Mouse (Mus musculus) heart, postnatal 25 days (tissue): ENCODE results near the gene Cct8l1. TPM values are rescaled to one million over a fixed set of nuclear protein-coding genes. Genes with fewer than 3 reads are reported as not detected.
A peak's percentile ranks its signal among the peaks of the same experiment; 100 is the strongest.

ENCODE experiments used
- DNase-seq: peaks from one replicate; pipeline ENCODE4 v3.0.0; 2022; ENCODE audit warnings: low spot score
- intact Hi-C: fragments of 180-260 bp; cut with DNase I; formaldehyde crosslinking; loops from one replicate; pipeline ENCODE4 v1.15.1; 2025
- total RNA-seq, 2 experiments: library from RNA; stranded (reverse); gene quantifications; 2 replicates each; pipeline ENCODE4 v1.2.3; 2021

Cct8l1 gene
- total RNA-seq, 2 experiments from 2014 or later = 0.16 TPM; not detected in 1

DNA sequence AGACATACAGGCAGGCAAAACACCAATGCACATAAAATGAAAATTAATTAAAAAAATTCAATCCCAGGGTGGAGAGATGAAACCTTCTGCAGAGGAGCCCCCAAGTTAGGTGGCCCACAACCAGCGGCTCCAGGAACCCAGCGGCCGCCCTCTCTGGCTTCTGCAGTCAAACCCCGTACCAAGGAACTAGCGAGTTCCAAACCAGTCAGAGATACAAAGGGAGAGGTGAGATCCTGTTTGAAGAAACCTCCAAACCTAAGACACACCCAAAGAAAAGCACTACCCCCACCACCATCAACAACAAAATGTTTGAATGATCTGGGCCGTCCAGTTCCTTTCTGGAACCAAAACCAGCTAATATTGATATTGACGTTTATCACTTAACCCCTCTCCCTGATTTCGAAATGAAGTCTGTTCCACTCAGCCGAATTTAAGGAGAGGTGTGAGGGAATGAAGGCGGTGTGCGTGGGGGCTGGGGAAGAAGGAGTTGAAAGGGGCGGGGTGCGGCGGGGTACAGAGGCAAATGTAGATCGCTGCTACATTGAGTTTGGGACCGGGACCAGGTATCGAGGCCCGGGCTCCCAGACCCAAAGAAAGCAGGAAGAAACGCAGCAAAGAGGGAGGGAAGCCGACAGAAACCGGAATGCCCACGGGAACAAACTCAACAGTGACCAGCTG, 13.1 kb downstream of the Cct8l1 start:
- DNase-seq = no peak
- intact Hi-C loops = loop anchor here (1.0 to 2.0 kb wide), 2 partner anchors 29 to 92 kb away; no protein-coding TSS in a partner anchor

DNA sequence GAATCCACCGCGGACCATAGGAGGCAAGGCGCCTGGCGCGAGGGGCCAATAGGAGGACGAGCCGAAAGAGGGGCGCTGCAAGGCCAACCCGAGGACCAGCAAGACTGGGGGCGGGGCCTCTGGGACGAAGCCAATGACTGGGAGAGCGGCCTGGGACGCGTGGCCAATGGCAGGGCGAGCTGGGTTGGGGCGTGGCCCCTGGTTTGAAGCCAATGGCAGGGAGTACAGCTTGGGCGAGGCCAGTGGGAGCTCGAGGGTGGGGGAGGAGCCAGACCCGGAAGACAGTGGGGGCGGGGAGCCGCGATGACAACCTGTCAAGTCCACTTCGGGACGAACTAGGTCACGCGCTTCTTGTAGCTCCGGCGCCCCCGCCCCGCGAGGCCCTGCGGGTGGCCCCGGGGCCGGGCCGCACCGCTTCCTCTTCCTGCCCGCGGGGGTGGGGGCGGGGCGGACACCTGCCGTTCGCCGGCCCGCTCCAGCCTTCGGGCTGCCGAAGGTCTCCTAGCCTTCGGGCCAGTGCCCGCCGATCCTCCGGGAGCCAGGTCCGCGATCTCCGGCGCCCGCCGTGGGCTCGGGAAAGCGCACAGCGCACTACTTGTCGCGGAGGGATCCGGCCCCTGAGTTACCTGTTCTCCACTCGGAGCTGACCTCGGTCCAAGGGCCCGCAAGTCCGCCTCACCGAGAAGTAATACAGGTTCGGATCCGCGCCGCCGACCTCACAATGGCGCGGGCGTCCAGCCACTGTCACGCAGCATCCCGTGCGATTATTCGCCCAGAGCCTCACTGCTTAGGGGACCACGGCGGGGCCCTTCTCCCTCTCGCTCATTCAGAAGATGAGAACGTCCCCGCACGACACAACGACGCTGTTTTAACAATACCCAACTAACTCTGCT, 13.9 kb downstream of the Cct8l1 start:
- intact Hi-C loops = loop anchor here (1.0 to 5.0 kb wide), 3 partner anchors 29 to 173 kb away; no protein-coding TSS in a partner anchor

DNA sequence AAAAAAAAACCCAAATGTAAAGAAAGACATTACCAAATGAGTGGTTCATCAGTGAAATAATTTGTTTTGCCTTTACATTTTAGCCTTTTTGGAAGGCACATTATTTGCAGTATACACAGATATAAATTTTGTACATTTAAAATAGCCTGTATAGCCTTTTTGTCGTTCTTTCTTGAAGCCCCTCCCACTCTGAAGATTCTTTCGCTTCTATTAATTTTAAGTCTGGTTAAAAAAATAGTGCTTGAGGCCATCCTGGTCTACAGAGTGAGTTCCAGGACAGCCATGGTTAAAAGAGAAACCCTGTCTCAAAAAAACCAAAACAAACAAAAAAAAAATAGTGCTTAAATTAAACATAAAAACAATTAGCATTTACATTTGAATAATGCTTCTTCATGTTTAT, 14.8 kb downstream of the Cct8l1 start:
- DNase-seq = no peak
- intact Hi-C loops = loop anchor here (5.0 kb wide), 1 partner anchor 172 kb away; no protein-coding TSS in a partner anchor

More for the DNA sequence above, 13.9 kb downstream of the Cct8l1 start:
- peak; percentile 99 for DNase-seq

DNA sequence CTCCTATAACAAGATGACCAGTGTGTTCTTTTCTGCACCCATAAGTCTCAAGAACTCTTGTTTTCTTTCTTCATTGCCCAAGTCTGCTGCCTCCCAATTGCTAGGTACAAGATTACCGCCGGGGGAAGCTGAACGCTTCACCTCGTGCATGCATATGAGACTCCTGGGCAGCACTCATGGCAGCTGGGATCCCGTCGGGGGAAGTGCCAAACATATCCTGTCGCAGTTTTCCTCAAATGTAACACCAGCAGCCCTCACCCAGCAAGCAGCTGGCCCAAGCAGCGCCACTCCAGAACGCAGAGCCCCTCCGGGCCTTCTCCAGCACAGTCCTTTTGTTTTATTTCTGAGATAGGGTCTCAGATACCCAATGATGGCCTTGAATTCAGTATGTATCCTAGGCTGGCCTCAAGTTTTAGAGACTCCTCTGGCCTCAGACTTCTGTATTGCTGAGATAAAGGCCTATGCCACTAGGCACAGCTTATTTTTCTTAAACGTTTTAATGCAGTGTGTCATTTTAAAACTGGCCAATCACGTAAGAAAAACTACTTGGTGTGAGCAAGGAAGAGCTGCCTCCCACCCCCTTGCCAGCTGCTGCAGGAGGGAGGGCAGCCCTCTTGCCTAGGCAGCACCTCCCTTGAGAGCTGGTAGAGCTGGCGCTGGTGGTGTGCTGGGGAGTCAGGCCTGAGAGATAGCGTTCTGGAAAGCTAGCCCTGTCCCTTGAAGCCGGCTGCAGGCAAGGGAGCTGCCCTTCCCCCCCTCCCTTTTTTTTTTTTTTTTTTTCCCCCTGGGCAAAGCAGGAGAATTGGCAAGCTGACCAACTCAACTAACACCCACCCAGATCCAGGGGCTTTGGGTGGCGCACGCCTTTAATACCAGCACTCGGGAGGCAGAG, 16.6 kb downstream of the Cct8l1 start:
- no peak for DNase-seq
- intact Hi-C loops = loop anchor here (5.0 kb wide), 1 partner anchor 170 kb away; no protein-coding TSS in a partner anchor

DNA sequence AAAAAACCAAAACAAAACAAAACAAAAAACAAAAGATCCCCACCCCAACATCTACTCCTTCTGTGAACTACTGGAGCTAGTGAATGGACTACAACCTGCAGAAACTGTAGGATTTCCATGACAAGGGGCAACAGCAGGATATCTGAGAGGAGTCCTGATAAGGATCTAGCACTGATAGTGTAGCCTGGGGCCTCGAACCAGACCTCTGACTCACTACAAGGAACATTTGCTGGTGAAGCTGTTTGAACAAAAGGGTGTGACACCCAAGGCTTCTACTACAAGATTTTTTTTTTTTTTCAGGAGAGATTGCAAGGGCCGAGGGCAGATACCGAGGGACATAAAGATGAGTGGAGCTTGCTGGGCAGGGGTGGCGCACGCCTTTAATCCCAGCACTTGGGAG, 17.4 kb downstream of the Cct8l1 start:
- intact Hi-C loops = loop anchor here (5.0 kb wide), 1 partner anchor 169 kb away; no protein-coding TSS in a partner anchor

DNA sequence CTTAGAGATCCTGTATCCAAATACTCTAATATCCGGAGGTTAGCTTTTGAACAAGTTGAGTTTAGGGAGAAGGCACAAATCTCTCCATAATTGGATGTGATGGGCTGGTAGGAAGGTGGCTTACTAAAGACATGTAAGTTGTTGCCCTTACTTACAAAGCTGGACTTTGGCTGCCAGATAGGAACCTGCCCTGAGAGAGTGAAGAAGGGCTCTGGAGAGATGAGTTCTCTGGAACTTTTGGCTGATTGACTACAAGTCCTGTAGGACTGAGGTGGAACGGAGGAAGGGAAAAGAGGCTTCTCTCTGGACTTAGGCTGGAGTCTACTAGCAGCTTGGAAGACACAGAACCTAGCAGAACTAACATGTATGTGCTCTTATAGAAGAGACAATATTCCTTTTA, 19.7 kb downstream of the Cct8l1 start:
- intact Hi-C loops = no loop called here
- no peak for DNase-seq

More for the DNA sequence above, 17.4 kb downstream of the Cct8l1 start:
- no peak for DNase-seq

DNA sequence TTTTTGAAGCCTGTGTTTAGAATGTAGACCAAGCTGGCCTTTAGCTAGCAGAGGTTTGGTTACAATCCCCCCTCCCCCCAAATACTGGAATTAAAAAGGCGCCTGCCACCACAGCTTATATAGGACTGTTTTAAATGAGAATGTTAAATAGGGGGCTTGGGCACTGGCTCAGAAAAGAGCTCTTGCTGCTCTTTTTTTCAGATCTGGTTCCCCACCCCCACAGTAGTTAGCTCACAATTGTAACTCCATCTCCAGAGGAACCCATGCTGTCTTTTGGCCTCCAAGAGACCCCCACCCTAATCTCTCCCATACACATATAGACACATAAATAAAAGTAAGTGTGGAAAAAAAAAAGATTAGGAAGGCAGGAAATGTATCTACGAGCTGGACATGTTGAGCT, 20.6 kb downstream of the Cct8l1 start:
- intact Hi-C loops = no loop called here
- DNase-seq = no peak

DNA sequence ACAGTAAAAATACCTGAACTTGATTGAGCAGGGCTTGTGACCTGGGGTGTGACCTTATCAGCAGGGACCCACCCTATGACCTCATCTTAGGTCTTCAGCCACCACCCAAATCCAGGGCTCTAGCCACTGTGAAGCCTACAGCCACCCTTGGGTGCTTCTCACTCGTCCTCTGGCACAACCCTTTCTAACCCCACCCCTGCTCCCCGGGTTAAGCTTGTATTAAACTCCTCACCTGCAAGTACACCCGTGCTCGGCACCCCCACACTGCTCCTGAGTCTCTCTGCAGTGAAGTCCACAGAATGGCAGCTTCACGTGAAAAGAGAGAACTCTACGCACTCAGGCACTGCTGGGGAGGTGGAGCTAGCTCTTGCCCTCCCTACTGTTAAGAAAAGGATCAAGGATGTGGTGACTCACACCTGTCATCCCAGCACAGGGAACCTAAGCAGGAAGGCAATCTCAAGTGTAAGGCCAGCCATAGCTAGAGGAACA, 21.1 kb downstream of the Cct8l1 start:
- DNase-seq = no peak
- intact Hi-C loops = no loop called here

DNA sequence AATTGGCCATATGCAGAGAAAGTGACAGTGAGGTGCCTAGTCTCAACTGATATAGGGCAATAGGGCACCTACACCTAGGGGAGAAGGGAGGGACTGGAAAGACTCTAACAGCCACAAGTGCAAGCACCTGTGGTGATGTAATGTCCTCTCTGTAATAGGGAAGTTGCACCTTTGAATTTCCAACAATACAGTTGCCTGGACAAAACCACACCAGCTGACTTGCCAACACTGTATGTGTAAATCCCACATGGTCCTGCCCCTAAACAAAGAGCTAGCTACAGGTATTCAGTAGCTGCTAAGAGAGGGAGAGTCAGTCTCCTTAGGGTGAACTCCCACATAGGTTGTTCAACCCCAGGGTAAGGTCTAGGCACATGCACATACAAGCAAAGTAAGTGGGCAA, 24.5 kb downstream of the Cct8l1 start:
- intact Hi-C loops = no loop called here
- no peak for DNase-seq

DNA sequence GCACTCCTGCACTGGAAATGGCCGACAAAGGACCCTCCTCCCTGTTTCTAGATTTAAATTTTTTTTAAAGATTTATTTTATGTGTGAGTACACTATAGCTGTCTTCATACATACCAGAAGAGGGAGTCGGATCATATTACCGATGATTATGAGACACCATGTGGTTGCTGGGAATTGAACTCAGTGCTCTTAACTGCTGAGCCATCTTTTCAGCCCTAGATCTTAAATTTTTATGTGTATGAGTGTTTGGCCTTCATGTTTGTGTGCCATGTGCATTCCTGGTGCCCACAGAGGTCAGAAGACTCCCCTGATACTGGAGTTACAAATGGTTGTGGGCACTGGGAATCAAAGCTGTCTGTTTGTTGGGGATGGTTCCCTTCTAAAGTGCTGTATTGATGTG, 25.1 kb downstream of the Cct8l1 start:
- intact Hi-C loops = no loop called here
- no peak for DNase-seq

DNA sequence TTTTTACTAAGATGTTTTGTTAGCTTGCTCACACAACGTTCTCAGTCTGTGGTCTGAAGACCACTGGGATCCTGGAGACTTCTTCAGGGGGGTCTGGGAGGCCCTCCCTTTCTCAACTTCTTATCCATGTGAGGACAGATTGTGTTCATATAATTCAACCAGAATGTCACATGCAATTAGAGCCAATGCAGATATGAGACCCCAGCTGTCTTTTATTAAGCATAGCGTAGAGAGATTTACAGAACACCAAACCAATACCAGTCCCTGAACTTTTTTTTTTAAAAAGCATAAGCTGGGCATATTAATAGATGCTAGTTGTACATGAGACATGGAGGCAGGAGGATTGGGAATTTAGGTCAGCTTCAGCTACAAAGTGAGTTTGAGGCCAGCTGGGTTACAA, 25.8 kb downstream of the Cct8l1 start:
- intact Hi-C loops = no loop called here
- DNase-seq = no peak

DNA sequence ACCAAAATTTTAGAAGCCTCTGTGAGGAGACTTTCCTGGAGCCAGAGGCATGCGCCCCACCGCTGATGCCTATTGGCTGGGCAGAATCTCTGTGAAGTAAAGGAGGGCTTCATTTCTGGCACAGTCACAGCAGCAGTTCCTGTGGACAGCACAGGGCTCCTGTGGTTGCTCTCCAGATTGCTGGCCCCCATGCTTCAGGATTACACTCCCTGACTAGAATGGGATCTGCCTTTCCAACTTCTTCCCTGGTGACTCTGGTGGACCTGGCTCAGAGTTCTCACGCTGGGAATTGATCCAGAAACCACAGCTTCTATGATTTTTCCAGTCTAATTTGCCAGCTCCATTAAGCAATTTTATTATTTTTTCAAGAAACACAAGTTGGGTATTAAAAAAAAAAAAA, 28.2 kb downstream of the Cct8l1 start:
- intact Hi-C loops = no loop called here
- peak; percentile 64 for DNase-seq

DNA sequence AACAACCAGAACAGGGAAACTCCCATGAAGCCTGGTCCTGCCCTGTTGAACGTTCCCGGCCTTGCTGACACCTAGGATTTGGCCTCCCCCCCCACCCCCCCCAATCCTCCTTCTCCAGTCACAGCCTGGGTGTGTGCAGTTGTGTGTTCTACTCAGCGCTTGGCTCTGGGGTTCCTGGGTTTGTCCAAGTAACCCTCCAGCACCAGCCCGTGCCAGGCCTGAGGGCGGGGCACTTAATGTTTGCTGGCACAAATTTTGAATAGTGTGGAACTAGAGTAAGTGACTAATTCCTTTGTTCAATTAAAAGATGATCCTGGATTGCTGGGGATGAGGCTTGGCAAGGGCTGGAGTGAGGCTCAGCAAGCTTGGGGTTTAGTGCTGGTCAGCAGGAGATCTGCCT, 28.7 kb downstream of the Cct8l1 start:
- intact Hi-C loops = no loop called here
- no peak for DNase-seq

DNA sequence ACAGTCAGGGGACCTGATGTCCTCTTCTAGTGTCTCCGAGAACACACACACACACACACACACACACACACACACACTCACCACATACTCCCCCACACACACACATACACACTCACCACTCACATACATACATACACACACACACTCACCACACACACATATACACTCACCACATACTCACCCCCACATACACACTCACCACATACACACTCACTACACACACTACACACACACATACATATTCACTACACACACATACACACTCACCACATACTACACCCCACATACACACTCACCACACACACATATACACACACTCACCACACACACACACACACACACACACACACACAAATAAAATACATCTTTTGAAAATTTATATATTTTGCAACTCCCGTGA, 31.0 kb downstream of the Cct8l1 start:
- intact Hi-C loops = no loop called here
- no peak for DNase-seq

DNA sequence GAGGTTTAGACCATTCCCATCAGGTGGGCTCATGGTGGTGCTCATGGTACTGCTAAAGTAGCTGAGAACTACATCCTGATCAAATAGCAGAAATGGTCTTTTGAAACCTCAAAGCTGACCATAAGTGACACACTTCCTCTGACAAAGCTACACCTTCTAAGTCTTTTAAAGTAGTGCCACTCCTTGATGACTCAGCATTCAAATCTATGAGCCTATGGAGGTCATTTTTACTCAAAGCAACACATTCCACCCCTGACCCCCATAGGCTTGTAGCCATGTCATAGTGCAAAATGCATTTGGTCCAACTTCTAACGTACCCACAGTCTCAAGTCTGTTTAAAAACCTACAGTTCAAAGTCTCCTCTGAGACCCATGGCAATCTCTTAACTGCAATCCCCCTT, 35.0 kb downstream of the Cct8l1 start:
- intact Hi-C loops = no loop called here
- no peak for DNase-seq

DNA sequence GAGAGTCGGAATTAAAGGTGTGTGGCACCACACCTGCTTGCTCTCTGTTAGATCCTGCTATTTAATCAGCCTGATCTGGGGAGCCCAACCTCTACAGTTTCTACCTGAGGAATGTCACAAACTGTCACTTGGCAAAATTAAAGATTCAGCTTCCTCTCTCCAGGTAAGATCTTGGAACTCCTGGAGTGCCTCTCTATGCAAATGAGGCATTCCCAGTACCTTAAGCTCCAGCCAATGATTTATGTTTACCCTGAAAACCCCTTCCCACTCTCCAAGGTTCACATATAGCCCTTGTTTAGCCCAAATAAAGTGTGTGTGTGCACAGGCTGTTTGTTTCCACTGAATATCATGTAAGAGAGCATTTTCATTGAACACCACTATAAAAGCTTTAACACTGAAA, 38.3 kb downstream of the Cct8l1 start:
- intact Hi-C loops = no loop called here
- DNase-seq = no peak

DNA sequence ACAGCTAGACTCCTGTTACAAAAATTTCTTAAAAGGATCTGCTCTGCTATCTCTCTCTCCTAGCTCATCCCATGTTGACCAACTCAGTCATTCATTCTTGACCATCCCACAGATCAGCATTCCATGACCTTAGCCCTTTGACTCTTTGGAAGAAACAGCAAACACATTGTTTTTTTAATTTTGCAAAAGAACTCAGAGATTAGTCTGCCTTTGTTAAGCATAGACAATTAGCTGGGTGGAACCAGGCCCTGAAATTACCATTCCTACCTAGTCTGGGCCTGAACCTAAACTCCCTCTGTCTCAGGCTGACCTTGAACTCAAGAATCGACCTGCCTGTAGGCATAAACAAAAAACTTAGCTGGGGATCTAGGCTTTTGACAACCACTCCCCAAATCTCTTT, 38.8 kb downstream of the Cct8l1 start:
- intact Hi-C loops = no loop called here
- DNase-seq = no peak

DNA sequence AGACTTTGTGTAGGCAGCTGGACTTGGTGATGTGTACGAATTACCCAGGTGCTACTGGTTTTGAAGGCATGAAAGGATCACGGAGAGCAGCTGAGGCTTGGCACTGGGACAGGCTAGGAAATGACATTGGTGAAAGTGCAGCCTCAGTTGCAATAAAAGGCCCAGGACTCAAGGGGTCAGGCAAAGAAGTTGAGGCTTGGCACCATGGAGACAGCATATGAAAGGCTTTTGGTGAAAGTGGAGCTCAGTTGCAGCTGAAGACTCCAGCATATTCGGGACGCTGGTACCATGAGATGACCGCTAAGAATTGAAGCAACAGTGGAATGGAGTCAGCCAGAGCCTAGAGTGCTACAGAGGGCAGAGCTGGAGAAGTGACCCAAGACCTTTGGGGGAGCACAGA, 39.8 kb downstream of the Cct8l1 start:
- intact Hi-C loops = no loop called here
- no peak for DNase-seq

DNA sequence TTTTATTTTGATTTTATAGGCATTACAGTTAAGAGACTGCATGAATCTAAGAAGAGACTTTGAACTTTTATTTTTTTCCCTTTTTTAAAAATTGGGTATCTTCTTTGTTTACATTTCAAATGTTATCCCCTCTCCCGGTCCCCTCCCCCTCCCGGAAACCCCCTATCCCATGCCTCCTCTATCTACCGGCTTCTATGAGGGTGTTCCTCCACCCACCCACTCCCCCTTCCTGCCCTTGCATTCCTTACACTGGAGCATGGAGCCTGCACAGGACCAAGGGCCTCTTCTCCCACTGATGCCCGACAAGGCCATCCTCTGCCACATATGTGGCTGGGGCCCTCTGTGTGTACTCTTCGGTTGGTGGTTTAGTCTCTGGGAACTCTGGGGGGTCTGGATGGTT, 40.5 kb downstream of the Cct8l1 start:
- intact Hi-C loops = no loop called here

More for the DNA sequence above, 40.5 kb downstream of the Cct8l1 start:
- DNase-seq = no peak
